Mouse (Mus musculus) neural tube, embryonic 10.5 days (tissue): ENCODE measurements at regions not wholly inside any gene's neighbourhood (a gene's known extent, or its start where the extent isn't known, plus 50 kb on each side); places are given as distances from the start of the nearest gene placed in this dataset.
A peak's percentile ranks its signal among the peaks of the same experiment; 100 is the strongest.
"Not testable (repeated sequence)": the region's sequence is repeated elsewhere in the genome, so short reads cannot be mapped to it uniquely, and the experiment has no call there.

ENCODE experiments used
- DNase-seq: peaks from one replicate; pipeline ENCODE4 v3.0.0-alpha.2; 2017; ENCODE audit warnings: low spot score; ENCODE audit errors: extremely low spot score

DNA sequence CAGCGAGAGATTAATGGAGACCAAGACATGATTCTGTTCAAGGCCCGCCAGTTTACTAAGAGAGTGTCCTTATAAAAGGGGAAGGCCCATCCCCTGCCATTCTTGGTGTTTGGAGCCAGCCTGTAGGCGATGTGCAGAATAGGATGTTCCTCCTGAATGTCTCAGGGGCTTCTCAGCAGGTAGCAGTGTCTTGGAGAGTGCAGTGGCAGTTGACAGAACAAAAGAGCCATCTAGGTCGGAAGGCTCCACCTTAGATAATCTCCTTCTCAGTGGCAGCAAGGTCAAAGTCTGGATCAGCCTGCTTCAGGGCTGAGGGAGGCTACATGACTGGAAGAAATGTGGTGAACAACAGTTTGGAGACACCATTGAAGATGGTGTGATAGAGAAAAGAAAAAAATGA, 171.7 kb downstream of the Diras2 start:
- DNase-seq, result not testable (repeated sequence)

DNA sequence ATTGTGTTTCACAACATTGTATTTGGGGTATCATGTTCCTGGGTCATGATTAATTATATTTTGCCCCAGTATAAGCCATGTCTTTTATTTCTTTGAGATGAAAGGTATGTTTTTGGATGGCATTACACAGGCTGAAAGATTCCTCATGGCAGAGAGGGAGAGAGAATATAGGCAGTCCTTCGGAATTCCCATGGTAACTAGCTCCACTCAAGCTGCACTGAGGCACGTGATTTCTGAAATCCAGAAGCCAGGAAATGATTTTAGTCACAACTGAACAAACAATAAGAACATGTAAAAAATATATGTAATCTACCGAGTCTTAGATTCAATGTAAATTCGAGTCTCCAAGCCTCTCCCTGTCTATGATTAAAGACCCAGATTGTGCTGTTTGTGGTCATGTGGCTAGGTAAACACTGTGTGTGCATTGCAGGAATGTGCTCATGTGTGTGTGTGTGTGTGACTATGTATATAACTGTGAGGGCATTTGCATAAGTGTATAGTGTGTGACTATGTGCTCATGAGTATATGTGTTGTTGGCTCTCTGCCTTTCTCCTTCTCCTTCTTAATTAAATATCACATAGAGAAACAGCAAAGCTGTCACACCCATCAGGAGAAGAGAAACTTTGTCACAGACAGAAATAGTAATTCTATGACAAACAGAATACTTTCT, 169.8 kb downstream of the Diras2 start:
- DNase-seq, result no peak

DNA sequence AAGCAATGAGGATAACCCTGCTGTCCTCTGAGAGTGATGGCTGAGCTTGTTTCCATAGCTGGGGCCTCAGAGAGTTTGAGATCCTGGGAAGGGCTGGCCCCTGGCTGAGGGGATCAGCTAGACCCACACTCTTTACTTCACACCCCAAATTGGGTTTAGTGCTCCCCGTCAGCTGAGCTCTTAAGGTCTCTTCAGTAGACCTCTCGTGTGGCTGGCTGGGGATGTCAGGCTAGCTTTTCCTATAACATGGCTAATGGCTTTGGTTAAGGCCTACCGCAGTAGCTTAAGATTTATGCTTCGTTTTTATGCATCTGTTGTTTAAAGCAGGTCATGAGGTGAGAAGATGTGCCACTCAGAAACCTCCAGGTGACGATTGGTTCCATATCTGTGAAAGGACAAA, 168.8 kb downstream of the Diras2 start:
- DNase-seq, result no peak

DNA sequence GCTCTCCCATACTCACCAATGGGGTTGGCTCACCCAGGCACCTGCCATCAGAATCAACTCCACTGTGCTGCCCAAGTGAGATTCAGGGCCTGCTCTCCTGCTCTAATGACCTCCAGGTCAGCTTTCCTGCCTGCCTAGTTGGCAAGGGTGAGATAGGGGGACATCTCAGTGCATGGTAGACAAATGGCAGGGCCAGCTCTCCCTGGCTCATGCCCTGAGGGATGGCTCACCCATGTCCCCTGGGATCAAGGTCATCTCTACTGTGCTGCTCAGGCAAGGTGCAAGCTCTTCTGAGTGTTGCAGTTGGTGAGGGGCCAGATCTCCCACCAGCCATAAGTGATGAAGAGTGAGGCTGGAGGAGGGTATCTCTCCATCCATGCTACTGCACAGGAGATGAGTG, 161.2 kb downstream of the Diras2 start:
- peak; percentile 4 for DNase-seq

DNA sequence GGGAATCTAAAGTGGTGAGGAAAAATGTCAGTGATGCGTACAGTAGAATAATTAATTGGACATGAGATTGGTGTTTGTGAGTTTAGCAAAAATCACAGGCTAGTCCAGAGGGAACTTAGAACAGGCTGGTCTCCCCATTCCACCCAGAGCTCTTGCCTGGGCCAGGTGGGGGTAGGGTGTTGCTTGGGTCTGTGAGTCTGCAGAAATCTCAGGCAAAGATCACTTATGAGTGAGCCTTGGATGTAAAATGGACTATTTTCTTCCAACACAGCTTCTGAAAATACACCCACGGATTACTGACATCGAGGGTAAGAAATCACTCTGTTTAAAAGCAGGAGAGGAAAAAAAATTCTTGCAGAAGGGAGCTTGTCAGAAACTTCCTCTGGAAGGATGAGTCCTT, 159.1 kb downstream of the Diras2 start:
- DNase-seq, result peak; percentile 10

DNA sequence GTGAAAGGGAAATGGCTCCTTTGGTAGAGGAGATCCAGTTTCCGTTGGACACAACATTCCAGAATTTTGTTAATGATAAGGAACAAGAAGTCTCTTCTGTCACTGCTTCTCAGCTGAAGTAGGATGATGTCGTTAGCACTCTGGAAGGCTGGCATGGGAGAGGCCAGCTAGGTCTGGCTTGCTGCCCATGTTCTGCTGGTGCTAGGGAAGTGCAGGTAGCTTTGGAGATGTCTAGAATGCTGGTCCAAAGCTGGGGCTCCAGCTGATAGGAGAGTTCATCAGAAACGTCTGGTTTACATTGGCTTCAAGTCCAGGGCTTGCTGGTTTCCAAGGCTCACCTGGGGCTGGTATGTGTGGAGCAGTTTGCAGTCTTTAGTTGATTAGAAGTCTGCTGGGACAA, 156.3 kb downstream of the Diras2 start:
- peak; percentile 8 for DNase-seq

DNA sequence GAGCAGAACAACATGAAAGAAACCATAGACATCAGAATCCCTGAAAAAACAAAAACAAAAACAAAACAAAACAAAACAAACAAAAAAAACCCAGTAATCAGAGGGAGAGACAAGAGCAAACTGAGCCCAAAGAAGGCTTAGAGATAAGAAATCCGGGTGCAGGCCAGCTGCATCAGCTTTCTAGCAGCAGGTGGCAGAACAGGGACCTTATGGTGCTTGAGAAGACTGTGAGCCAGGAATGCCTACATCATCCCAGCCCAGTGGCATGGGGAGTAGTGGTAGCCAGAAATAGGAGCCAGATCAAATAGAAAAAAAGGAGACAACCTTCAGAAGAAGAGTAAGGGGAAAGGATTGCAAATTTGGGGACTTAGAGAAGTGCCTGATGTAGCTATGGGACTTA, 152.8 kb downstream of the Diras2 start:
- DNase-seq, result no peak

DNA sequence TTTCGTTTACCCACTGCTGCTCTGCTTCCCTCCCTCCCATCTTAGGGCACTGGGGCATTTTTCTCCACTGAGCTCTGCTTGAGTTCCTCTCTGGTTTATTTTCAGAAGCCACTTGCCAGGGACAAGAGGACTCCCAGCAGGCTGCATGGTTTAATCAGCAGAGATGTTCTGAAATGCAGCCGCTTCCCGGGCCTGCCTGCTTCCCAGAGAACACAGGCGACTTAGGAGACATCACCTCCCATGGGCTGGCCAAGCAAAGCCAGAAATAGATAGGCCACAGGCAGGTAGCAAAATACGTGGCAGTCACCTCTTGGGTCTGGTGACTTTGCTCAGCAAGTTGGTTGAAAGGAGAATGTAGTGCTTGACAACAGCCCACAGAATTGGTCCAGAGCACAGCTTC, 141.8 kb downstream of the Diras2 start:
- no peak for DNase-seq

DNA sequence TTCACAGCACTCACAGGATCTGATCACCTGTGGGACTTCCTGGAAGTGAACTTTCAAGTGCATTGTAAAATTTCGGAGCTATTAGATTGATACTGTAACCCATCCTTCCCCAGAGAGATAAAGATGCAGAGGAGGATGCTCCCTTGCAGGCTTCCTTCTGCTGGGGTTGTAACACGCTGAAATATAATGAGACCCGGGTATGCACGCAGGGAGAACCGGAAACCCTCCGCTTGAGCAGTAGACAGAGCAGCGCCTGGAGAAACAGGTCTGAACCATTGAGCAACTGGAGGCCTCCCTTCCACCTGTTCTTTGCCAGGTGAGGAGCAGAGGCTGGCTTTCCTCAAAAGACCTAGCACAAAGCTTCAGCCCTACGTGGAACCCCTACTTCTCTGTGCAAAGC, 135.3 kb downstream of the Diras2 start:
- DNase-seq, result no peak

DNA sequence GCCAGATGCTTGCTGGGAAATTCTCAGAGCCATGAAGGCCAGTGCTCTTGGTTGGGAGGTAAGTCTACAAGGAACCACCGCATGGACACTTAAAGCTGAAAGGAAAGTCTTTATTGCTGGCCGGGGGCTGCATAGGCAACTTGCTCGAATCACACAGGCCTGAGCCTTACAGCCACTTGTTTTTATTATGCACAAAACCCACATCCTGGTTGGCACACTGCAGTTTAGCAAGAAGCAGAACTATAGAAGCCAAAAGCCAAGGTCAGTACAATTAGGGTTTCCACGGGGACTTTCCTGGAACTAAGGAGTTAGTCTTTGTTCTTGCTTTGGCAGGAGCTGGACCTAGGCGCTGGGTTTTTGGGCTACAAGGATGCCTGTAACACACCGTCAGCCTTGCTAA, 132.7 kb downstream of the Diras2 start:
- DNase-seq, result no peak

DNA sequence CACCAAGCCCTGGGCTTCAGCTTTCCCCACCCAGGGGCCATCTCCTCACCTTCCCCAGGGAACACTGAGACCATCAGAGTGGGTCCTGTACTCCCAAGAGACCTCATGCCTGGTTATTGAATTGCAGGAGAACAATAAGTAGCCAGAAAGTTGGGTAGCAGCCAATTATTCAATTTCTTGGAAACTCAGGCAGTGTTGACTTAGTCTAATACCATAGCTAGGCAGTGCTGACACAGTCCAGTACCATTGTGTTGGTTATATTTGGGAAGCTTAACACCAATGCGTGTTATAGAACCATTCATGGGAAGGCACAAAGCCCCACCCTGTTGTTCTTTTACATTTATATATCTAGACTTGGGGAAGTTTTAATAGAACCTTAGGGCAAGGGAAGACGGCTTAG, 131.9 kb downstream of the Diras2 start:
- no peak for DNase-seq

DNA sequence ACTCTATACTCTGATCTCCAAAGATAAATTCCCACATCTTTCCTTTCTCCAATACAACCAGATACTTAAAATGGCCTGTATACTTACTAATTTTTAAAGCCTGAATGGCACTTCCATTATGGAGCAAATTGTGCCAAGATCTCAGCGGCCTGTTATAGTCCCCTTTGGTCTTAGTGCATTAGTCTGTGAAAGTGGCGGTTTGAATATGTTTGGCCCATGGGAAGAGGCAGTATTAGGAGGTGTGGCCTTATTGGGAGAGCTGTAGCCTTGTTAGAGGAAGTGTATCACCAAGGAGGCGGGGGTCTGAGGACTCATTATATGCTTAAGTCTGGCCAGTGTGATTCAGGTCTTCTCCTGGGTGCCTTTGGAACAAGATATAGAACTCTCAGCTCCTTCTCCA, 127.3 kb downstream of the Diras2 start:
- no peak for DNase-seq

DNA sequence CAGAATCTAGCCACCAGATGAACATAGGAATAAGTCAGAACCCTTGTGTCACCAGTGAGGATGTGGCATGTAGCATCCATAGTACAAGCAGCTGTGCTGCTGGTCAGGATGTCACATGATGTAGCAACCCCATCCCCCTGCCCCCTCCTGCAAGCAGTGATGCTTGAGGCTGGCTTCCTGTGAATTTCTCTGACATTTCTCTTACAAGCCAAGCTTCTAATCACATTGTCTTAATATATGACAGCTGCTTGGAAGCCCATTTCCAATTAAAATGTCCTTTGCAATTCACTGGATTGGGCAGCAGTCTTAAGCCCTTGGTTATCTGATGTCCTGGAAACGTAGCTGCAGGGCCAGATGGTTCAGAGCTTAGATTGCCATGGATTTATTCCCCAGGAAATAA, 114.8 kb downstream of the Diras2 start:
- DNase-seq, result no peak

DNA sequence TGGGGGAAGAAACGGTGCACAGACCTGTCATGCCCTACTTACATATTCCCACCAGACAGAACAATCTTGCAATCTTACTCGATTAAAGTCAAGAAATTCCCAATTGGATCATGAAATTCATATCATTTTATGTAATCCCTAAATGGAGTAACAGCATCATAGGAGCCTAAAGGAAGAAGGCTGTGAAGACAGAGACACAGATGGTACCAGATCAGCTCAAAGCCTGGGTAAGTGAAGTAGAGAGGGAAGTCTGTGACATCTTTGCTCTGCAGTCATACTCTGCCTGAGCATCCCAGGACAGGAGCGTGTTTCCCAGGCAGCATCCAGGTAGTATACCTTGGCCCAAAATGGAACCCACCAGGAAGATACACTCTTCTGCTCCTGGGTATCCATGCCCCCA, 108.6 kb downstream of the Diras2 start:
- no peak for DNase-seq

DNA sequence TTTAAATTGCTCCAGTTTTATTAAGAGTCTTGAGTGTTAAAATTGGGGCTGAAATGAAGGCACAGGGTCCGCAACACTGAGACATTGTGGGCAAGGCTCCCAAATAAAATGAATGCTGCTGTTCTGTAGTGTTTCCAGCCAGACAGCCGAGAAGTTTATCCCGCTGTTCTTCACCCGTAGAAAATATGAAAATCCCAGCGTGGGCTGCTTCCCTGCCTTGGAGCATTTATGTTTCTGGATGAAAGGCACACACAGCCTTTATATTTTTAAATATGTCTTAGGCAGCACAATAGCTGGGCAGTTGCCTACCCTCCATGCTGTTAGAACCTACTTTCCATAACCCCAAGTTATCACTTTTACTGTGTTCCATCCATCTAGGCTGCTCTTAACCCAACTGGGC, 102.6 kb downstream of the Diras2 start:
- DNase-seq, result no peak

DNA sequence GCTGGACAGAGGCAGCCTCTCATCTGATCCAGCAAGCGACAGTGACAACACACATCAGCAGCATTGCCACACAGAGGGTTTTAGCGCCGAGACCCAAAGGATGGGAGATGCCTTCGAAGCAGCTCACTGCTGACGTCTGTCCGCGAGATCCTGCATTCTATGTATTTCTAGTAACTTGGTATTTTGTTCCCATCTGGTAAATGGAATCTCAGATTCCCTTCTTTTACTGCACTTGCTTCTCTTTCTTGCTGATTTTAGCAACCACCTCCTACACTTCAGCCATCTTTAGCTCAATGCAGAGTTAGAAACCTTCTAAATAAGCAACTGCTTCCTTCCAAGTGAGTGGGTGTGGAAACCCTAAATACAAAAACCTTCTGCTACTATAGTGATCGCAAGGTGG, 94.3 kb downstream of the Diras2 start:
- DNase-seq, result no peak

DNA sequence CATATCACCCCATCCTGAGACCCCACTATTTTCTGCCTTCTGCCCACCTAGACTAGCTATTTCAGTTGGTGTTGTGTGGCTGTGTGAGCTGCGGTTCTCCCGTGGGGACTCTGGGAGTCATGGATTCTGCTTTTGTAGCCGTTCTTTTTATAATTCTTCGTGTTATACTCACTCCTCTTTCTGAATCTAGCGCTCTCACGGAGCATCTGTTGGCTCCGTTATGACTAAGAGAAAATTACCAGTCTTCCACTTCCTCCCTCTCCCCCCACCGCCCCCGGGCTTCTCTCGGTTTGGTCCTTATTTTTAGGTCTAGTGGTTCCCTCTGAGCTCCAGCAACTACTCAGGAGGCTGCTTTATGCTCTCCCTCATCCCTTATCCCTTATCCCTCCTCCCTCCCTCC, 85.6 kb downstream of the Diras2 start:
- DNase-seq, result no peak

DNA sequence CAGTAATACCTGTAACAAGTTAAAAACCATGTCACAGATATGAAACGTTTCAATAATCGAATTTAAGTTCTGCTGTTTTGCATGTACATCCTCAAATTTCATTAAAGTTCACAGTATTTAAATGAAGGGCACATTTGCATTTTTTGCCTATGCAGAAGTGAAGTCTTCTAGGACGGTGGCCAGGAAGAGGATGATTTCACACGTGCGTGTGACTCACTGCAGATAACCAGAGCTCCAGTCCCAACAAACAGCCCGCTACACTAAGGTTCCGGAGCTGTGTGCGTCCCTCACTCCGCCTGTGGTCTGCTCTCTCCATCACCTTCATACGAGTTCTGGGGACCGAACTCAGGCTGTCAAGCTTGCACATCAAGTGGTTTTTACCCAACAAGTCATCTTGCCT, 82.2 kb downstream of the Diras2 start:
- no peak for DNase-seq

DNA sequence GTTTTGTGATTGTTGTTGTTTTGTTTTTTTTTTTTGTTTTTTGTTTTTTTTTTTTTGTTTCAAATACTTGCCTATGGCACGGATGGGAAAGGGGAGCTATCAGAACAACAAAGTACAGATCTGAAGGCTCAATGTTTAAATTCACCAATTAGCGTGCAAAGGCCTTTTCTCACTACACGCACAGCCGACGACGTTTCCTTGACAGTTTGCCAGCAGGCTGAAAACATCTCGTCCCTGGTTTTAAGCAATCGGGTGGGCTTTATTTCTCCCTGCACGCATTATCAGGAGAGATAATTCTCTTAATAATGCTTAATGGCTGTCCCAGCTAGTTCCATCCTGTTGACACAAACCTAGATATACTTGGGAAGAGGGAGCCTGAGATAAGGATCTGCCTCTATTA, 79.6 kb downstream of the Diras2 start:
- DNase-seq, result no peak

DNA sequence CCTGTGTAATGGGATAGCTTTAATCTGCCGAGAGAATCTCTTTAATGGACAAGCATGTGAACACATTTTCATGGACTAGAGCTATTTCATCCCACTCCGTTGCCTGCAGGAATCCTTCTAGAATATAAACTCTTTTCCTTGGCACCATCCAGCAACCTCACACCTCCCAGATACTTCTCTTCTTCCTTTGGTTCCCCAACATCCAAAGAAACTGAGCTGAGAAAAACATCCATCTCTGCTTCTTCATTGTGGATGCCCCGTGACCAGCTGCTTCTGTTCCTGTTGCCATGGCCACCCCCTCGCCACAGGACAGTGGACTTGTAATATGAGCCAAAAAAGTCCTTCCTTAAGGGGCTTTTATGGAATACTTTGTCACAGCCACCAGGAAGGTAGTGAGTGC, 78.8 kb downstream of the Diras2 start:
- DNase-seq, result no peak
